Mouse (Mus musculus) embryonic facial prominence, embryonic 10.5 days (tissue): ENCODE measurements around the gene Pitpnb. TPM values are rescaled to one million over a fixed set of nuclear protein-coding genes. Genes with fewer than 3 reads are reported as not detected.

Experiments used
- DNase-seq: peaks from one replicate; pipeline ENCODE4 v3.0.0-alpha.2; 2017; ENCODE audit warnings: low spot score
- H3K27ac ChIP-seq: fragments of 300-500 bp; sonication (generic); replicated peaks from 2 replicates; pipeline ENCODE4 v1.5.1; 2016; ENCODE audit warnings: mild to moderate bottlenecking
- H3K27me3 ChIP-seq: fragments of 300-500 bp; sonication (generic); replicated peaks from 2 replicates; pipeline ENCODE4 v1.6.1; 2016; ENCODE audit warnings: low read depth, mild to moderate bottlenecking; ENCODE audit not compliant: poor library complexity, severe bottlenecking
- H3K36me3 ChIP-seq: fragments of 300-500 bp; sonication (generic); replicated peaks from 2 replicates; pipeline ENCODE4 v1.6.1; 2016; ENCODE audit warnings: mild to moderate bottlenecking, moderate library complexity
- H3K4me1 ChIP-seq: fragments of 300-500 bp; sonication (generic); 2 replicates; pipeline ENCODE4 v1.6.1; 2016
- H3K4me3 ChIP-seq: fragments of 300-500 bp; sonication (generic); 2 replicates; pipeline ENCODE4 v1.5.1; 2016; ENCODE audit warnings: mild to moderate bottlenecking, moderate library complexity
- H3K9me3 ChIP-seq: fragments of 300-500 bp; sonication (generic); 2 replicates; pipeline ENCODE4 v1.6.1; 2016; ENCODE audit warnings: mild to moderate bottlenecking
- WGBS: fragments of 180-500 bp; shearing (Covaris S2); methylation state at CpG from one replicate; pipeline ENCODE4 v1.1.7; 2016; 5-methylcytosine and 5-hydroxymethylcytosine counted together
- polyA plus RNA-seq: library from polyadenylated mRNA; unstranded; fragments of >200 nt; fragmentation: Nextera tagmentation; extraction: Ambion mirVana; gene quantifications from 2 replicates; pipeline ENCODE4 v1.2.1, GENCODE M21; 2016

Pitpnb gene
- polyA plus RNA-seq, 1 experiment from 2014 or later: 127 TPM

GRCm38 (mm10) chr5:111420011-111420691, 89.6 kb downstream of the Pitpnb start:
- Histone ChIP-seq H3K27me3 (peaks cover 30% of the 10 kb centered on the region), H3K4me3 (peak overlapping the region; percentile 99), H3K4me1 (peaks cover 87% of the 10 kb centered on the region), H3K27ac (peak overlapping the region; percentile 99), H3K36me3 (peaks cover 68% of the 10 kb centered on the region), H3K9me3 (no peaks in the 10 kb centered on the region)
- WGBS: 2% methylated on average over 56 of the region's 56 CpGs
- peak; percentile 62 for DNase-seq

GRCm38 (mm10) chr5:111420896-111421295, 90.3 kb downstream of the Pitpnb start:
- no peaks in the 10 kb centered on the region for H3K9me3 ChIP-seq
- peak; percentile 55 for DNase-seq
- peaks cover 74% of the 10 kb centered on the region for H3K36me3 ChIP-seq
- 32% methylated on average over 22 of the region's 22 CpGs for whole genome bisulfite sequencing
- peak overlapping the region; percentile 99 for H3K4me3 ChIP-seq
- H3K27ac ChIP-seq: peak overlapping the region; percentile 99
- peaks cover 87% of the 10 kb centered on the region for H3K4me1 ChIP-seq
- peaks cover 30% of the 10 kb centered on the region for H3K27me3 ChIP-seq

GRCm38 (mm10) chr5:111421424-111421823, 90.9 kb downstream of the Pitpnb start:
- H3K4me3 ChIP-seq: peak overlapping the region; percentile 99
- H3K36me3 ChIP-seq: peaks cover 80% of the 10 kb centered on the region
- WGBS: 48% methylated on average over 15 of the region's 15 CpGs
- H3K9me3 ChIP-seq: no peaks in the 10 kb centered on the region
- H3K27ac ChIP-seq: peak overlapping the region; percentile 99
- peaks cover 30% of the 10 kb centered on the region for H3K27me3 ChIP-seq
- H3K4me1 ChIP-seq: peaks cover 90% of the 10 kb centered on the region
- no peak for DNase-seq

- Histone ChIP-seq H3K27me3 (peaks cover 30% of the 10 kb centered on the region), H3K27ac (peak overlapping the region; percentile 99), H3K9me3 (no peaks in the 10 kb centered on the region), H3K4me3 (peak overlapping the region; percentile 99), H3K36me3 (peaks cover 88% of the 10 kb centered on the region), H3K4me1 (peaks cover 93% of the 10 kb centered on the region)
- 57% methylated on average over 8 of the region's 8 CpGs for WGBS
- no peak for DNase-seq
These were observed 91.7 kb downstream of the Pitpnb start for GRCm38 (mm10) chr5:111422058-111422800.

GRCm38 (mm10) chr5:111423011-111423410, 92.4 kb downstream of the Pitpnb start:
- H3K4me3 ChIP-seq: peak overlapping the region; percentile 99
- no peaks in the 10 kb centered on the region for H3K9me3 ChIP-seq
- peaks cover 30% of the 10 kb centered on the region for H3K27me3 ChIP-seq
- no peak for DNase-seq
- H3K4me1 ChIP-seq: peaks cover 98% of the 10 kb centered on the region
- peak overlapping the region; percentile 49 for H3K27ac ChIP-seq
- H3K36me3 ChIP-seq: peaks cover 96% of the 10 kb centered on the region
- WGBS: 67% methylated on average over 10 of the region's 10 CpGs

GRCm38 (mm10) chr5:111423616-111424015, 93.1 kb downstream of the Pitpnb start:
- Histone ChIP-seq H3K27ac (peak overlapping the region; percentile 49), H3K4me3 (peak overlapping the region; percentile 99), H3K9me3 (no peaks in the 10 kb centered on the region), H3K27me3 (peaks cover 29% of the 10 kb centered on the region), H3K36me3 (peaks cover 97% of the 10 kb centered on the region), H3K4me1 (peaks cover 99% of the 10 kb centered on the region)
- WGBS: 82% methylated on average over 4 of the region's 4 CpGs
- DNase-seq: no peak

- H3K4me1 ChIP-seq: peaks cover 99% of the 10 kb centered on the region
- peaks cover 93% of the 10 kb centered on the region for H3K36me3 ChIP-seq
- H3K27me3 ChIP-seq: peaks cover 9% of the 10 kb centered on the region; the same call in 1 of the 2 replicates
- no peak for DNase-seq
- WGBS: 90% methylated on average over 9 of the region's 9 CpGs
- no peaks in the 10 kb centered on the region for H3K9me3 ChIP-seq
- H3K4me3 ChIP-seq: peak overlapping the region; percentile 30; the same call in 1 of the 2 replicates
- H3K27ac ChIP-seq: no peak overlapping the region
These were observed 95.2 kb downstream of the Pitpnb start for GRCm38 (mm10) chr5:111425813-111426212.

GRCm38 (mm10) chr5:111426249-111426648, 95.7 kb downstream of the Pitpnb start:
- H3K36me3 ChIP-seq: peaks cover 93% of the 10 kb centered on the region
- WGBS: 57% methylated on average over 5 of the region's 5 CpGs
- H3K27ac ChIP-seq: no peak overlapping the region
- no peak for DNase-seq
- H3K4me1 ChIP-seq: peaks cover 99% of the 10 kb centered on the region
- H3K4me3 ChIP-seq: peak overlapping the region; percentile 30; the same call in 1 of the 2 replicates
- H3K9me3 ChIP-seq: no peaks in the 10 kb centered on the region
- H3K27me3 ChIP-seq: peaks cover 5% of the 10 kb centered on the region; the same call in 1 of the 2 replicates

- H3K9me3 ChIP-seq: no peaks in the 10 kb centered on the region
- DNase-seq: no peak
- H3K27ac ChIP-seq: peak overlapping the region; percentile 61; the same call in 1 of the 2 replicates
- no peaks in the 10 kb centered on the region for H3K27me3 ChIP-seq
- H3K4me1 ChIP-seq: peaks cover 97% of the 10 kb centered on the region
- H3K4me3 ChIP-seq: peak overlapping the region; percentile 11; the same call in 1 of the 2 replicates
- peaks cover 89% of the 10 kb centered on the region for H3K36me3 ChIP-seq
- 73% methylated on average over 6 of the region's 6 CpGs for WGBS
These were observed 98.3 kb downstream of the Pitpnb start for GRCm38 (mm10) chr5:111428882-111429281.

GRCm38 (mm10) chr5:111429726-111430125, 99.2 kb downstream of the Pitpnb start:
- H3K27me3 ChIP-seq: no peaks in the 10 kb centered on the region
- no peak for DNase-seq
- H3K4me1 ChIP-seq: peaks cover 97% of the 10 kb centered on the region
- no peaks in the 10 kb centered on the region for H3K9me3 ChIP-seq
- WGBS: 41% methylated on average over 7 of the region's 7 CpGs
- H3K27ac ChIP-seq: peak overlapping the region; percentile 61
- peak overlapping the region; percentile 23; the same call in 1 of the 2 replicates for H3K4me3 ChIP-seq
- H3K36me3 ChIP-seq: peaks cover 89% of the 10 kb centered on the region

GRCm38 (mm10) chr5:111431007-111431730, 100.6 kb downstream of the Pitpnb start:
- Histone ChIP-seq H3K27ac (no peak overlapping the region), H3K4me1 (peaks cover 98% of the 10 kb centered on the region), H3K36me3 (peaks cover 90% of the 10 kb centered on the region), H3K27me3 (no peaks in the 10 kb centered on the region), H3K9me3 (no peaks in the 10 kb centered on the region), H3K4me3 (no peak overlapping the region)
- no peak for DNase-seq
- WGBS: 80% methylated on average over 11 of the region's 11 CpGs

GRCm38 (mm10) chr5:111432842-111433241, 102.3 kb downstream of the Pitpnb start:
- H3K36me3 ChIP-seq: peaks cover 90% of the 10 kb centered on the region
- DNase-seq: no peak
- no peaks in the 10 kb centered on the region for H3K9me3 ChIP-seq
- H3K27ac ChIP-seq: no peak overlapping the region
- peaks cover 98% of the 10 kb centered on the region for H3K4me1 ChIP-seq
- WGBS: 44% methylated on average over 5 of the region's 5 CpGs
- H3K4me3 ChIP-seq: no peak overlapping the region
- H3K27me3 ChIP-seq: no peaks in the 10 kb centered on the region
